Mouse (Mus musculus) G1E (cell line): ENCODE data around the gene Slc26a6. TPM values are rescaled to one million over a fixed set of nuclear protein-coding genes. Genes with fewer than 3 reads are reported as not detected.

Experiments
- ATAC-seq: 2 replicates; pipeline ENCODE4 v1.8.0; 2016; ENCODE audit warnings: mild to moderate bottlenecking; ENCODE audit not compliant: insufficient number of reproducible peaks, poor library complexity, low FRiP score, severe bottlenecking; ENCODE audit errors: extremely low read depth
- DNase-seq: peaks from one replicate; pipeline ENCODE4 v3.0.0; 2012; ENCODE audit warnings: low spot score
- H3K27me3 ChIP-seq: 2 replicates; pipeline ENCODE4 v1.6.1; 2012; ENCODE audit warnings: mild to moderate bottlenecking, low read length, inconsistent platforms; ENCODE audit not compliant: insufficient read depth
- H3K36me3 ChIP-seq: replicated peaks from 2 replicates; pipeline ENCODE3; 2012; ENCODE audit warnings: mild to moderate bottlenecking, inconsistent platforms
- H3K4me1 ChIP-seq: 2 replicates; pipeline ENCODE4 v1.6.1; 2012; ENCODE audit warnings: low read depth, low read length, inconsistent platforms, mixed read lengths; ENCODE audit not compliant: insufficient read depth
- H3K4me3 ChIP-seq: 2 replicates; pipeline ENCODE4 v1.5.1; 2012; ENCODE audit warnings: low read depth, mild to moderate bottlenecking, inconsistent platforms, low read length, moderate library complexity, mixed read lengths
- H3K9me3 ChIP-seq: replicated peaks from 2 replicates; pipeline ENCODE4 v1.6.1; 2012; ENCODE audit warnings: inconsistent platforms
- CTCF ChIP-seq: IDR thresholded peaks from 2 replicates; pipeline ENCODE4 v1.5.1; 2012; ENCODE audit warnings: low read depth, low read length, inconsistent platforms, mixed read lengths
- GATA1 ChIP-seq: IDR thresholded peaks from 2 replicates; pipeline ENCODE4 v1.6.1; 2012; ENCODE audit warnings: borderline replicate concordance, low read length, inconsistent platforms, mixed read lengths
- GATA2 ChIP-seq: IDR thresholded peaks from 2 replicates; pipeline ENCODE4 v1.6.1; 2012; ENCODE audit warnings: low read depth, low read length, inconsistent platforms, borderline replicate concordance
- POLR2AphosphoS5 ChIP-seq: IDR thresholded peaks from 2 replicates; pipeline ENCODE4 v1.6.1; 2012; ENCODE audit warnings: low read depth, low read length, inconsistent platforms; ENCODE audit not compliant: insufficient replicate concordance
- TAL1 ChIP-seq: conservative IDR thresholded peaks from 2 replicates; pipeline ENCODE4 v1.6.1; 2012; ENCODE audit warnings: low read depth, low read length, inconsistent platforms, mixed read lengths
- polyA plus RNA-seq: library from polyadenylated mRNA; stranded (reverse); fragments of >175 nt; gene quantifications from 2 replicates; pipeline ENCODE4 v1.2.3, GENCODE M21; 2012
- total RNA-seq, 2 experiments: library from RNA; stranded (forward) in 1 of 2; stranded (reverse) in 1 of 2; fragments of 200-1000 nt in 1 of 2; fragments of >200 nt in 1 of 2; fragmentation: Nextera tagmentation in 1 of 2; gene quantifications; 2 replicates each; pipeline ENCODE4 v1.2.3; 2014 to 2017

The Slc26a6 gene
- total and polyA plus RNA-seq, 3 experiments, result 2.3 to 3.6 (median 3.5) TPM

DNA sequence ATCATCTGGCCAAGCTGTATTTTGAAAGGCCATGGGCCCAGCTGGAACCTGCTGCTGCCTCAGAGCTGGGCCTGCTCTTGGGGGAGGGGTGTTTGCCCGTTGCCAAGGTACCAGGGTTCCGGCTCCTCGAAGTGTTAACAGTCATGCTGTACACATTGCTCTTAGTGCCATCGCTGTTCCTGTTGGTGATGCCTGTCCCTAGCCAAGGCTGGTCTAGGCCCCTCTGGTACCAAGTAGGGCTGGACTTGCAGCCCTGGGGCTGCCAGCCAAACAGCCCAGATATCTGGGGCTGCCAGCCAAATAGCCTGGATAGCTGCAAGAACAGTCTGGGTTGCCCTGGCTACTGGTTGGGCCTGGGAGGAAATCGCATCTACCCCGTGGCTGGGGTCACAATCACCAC is 61.4 kb downstream of the Slc26a6 start, which contains the start of gene Tmem89:
TSS of gene Tmem89 (plus strand) at position 129 of the 400 bp plus-strand sequence.
- Histone ChIP-seq H3K4me3 (no peak within 1 kb of the TSS), H3K36me3 (no peaks in the 10 kb centered on the region), H3K4me1 (no peaks in the 10 kb centered on the region), H3K9me3 (no peaks in the 10 kb centered on the region), H3K27me3 (peaks cover 20% of the 10 kb centered on the region)
- ATAC-seq (no peak), DNase-seq (no peak)
- no peak for TF ChIP-seq GATA2
- TF ChIP-seq TAL1, result no peak
- no peak for TF ChIP-seq GATA1
- no peak for TF ChIP-seq CTCF
- TF ChIP-seq POLR2AphosphoS5, result no peak

- Histone ChIP-seq H3K9me3 (no peaks in the 10 kb centered on the region), H3K27me3 (peaks cover 31% of the 10 kb centered on the region), H3K36me3 (no peaks in the 10 kb centered on the region), H3K4me1 (no peaks in the 10 kb centered on the region), H3K4me3 (no peak overlapping the region)
- TF ChIP-seq GATA1, result no peak
- no peak for TF ChIP-seq CTCF
- no peak for TF ChIP-seq TAL1
- no peak for TF ChIP-seq POLR2AphosphoS5
- no peak for TF ChIP-seq GATA2
- ATAC-seq, result no peak
- DNase-seq, result no peak
These were observed 72.8 kb downstream of the Slc26a6 start for GRCm38 (mm10) chr9:108925897-108926296.

DNA sequence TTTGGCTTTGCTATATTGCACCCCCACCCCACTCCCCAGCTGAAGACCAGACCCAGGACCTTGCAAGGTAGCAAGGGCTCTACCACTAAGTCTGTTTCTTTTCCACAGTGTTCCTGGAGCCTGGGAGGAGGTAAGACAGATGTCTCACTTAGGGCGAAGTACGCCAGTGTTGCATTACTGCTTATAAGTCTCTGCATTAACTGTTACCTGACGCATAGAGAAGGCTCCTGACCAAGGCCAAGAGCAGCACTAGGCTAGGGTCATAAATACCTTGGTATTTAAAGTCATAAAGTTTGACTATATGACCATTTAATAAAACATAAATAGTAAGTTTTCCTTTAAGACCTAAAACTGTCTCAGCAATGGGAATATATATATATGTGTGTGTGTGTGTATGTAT is 75.3 kb downstream of the Slc26a6 start:
- H3K4me1 ChIP-seq, result no peaks in the 10 kb centered on the region
- no peak for TF ChIP-seq TAL1
- no peak for TF ChIP-seq GATA2
- no peak for TF ChIP-seq POLR2AphosphoS5
- TF ChIP-seq GATA1, result no peak
- TF ChIP-seq CTCF, result no peak
- no peaks in the 10 kb centered on the region for H3K36me3 ChIP-seq
- DNase-seq (no peak), ATAC-seq (no peak)
- no peak overlapping the region for H3K4me3 ChIP-seq
- H3K9me3 ChIP-seq, result no peaks in the 10 kb centered on the region
- peaks cover 26% of the 10 kb centered on the region for H3K27me3 ChIP-seq

GRCm38 (mm10) chr9:108935991-108936390 is 82.9 kb downstream of the Slc26a6 start:
- Histone ChIP-seq H3K4me1 (peaks cover 27% of the 10 kb centered on the region), H3K36me3 (peaks cover 30% of the 10 kb centered on the region), H3K27me3 (no peaks in the 10 kb centered on the region), H3K9me3 (no peaks in the 10 kb centered on the region), H3K4me3 (peak overlapping the region; percentile 100; the same call in 1 of the 2 replicates)
- DNase-seq, result no peak
- no peak for TF ChIP-seq GATA1
- ATAC-seq, result no peak

DNA sequence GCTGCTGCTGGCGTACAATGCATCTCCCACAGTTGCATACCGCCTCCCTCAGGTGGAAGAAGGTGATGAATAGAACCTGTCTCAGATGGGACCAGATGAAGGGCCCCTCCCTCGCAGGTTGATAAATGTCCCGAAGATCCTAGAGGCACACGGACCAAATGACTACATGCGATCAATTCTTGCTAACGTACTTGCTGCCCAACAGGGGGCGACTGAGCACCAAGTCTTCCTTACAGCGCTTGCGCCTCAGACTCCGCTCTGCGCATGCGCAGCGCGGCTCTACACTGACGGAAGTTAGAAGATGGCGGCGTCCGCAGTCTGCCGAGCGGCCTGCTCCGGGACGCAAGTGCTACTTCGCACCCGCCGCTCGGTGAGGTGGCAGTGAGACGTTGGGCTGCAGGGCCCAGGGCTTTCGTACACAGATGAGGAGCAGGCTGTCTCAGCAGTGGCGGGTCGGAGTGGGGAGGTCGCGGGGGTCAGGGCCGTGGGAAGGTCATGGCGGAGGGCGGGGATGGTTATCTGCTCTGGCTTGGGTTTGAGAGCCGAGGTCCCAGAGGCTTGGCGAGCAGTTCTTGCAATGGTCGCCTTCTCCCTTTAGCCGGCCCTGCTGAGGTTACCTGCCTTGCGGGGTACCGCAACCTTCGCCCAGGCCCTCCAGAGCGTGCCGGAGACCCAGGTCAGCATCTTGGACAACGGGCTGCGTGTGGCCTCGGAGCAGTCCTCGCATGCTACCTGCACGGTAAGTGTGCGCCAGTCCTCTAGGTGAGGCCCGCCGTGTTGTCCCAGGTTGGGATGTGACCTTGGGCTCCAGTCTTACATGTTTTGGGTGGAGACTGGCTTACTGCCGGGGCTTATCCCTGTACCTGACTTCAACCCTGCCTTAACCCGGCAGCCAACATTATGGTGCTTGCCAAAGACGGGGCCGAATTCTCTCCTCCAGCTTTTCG is 83.6 kb downstream of the Slc26a6 start, which contains the start of gene Uqcrc1:
TSS of gene Uqcrc1 (plus strand) at position 216 of the 947 bp plus-strand sequence.
- ATAC-seq (peak; percentile 84), DNase-seq (peak; percentile 71)
- no peak for TF ChIP-seq GATA1
- no peak for TF ChIP-seq TAL1
- peak; percentile 72 for TF ChIP-seq CTCF
- Histone ChIP-seq H3K4me1 (peaks cover 32% of the 10 kb centered on the region), H3K4me3 (peak within 1 kb of the TSS; percentile 100), H3K27me3 (no peaks in the 10 kb centered on the region), H3K36me3 (peaks cover 36% of the 10 kb centered on the region), H3K9me3 (no peaks in the 10 kb centered on the region)

DNA sequence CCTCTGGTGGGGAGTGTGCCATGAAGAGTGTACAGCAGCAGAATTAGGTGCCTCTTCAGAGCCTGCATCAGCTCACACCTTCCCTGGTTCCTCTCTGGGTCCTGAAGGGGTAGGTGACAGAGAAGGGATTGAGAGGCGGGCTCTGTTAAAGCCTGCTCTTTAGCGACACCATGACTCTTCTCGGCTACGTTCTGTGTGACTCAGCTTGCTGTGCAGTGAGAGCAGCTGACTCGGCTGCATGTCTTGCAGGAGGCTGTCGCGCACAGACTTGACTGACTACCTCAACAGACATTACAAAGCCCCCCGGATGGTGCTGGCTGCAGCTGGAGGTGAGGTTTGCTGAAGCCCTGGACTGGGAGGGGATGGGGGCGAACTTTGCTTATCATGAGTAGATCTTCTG is 92.0 kb downstream of the Slc26a6 start:
- ATAC-seq (no peak), DNase-seq (no peak)
- Histone ChIP-seq H3K27me3 (no peaks in the 10 kb centered on the region), H3K4me1 (peaks cover 49% of the 10 kb centered on the region), H3K36me3 (peaks cover 93% of the 10 kb centered on the region), H3K4me3 (no peak overlapping the region), H3K9me3 (no peaks in the 10 kb centered on the region)
- TF ChIP-seq GATA1 (no peak), GATA2 (no peak)

- Histone ChIP-seq H3K4me3 (no peak overlapping the region), H3K4me1 (peaks cover 47% of the 10 kb centered on the region), H3K9me3 (no peaks in the 10 kb centered on the region), H3K27me3 (no peaks in the 10 kb centered on the region), H3K36me3 (peaks cover 94% of the 10 kb centered on the region)
- ATAC-seq, result no peak
- TF ChIP-seq CTCF, result no peak
- TF ChIP-seq GATA1, result no peak
- no peak for TF ChIP-seq TAL1
- no peak for TF ChIP-seq GATA2
- no peak for TF ChIP-seq POLR2AphosphoS5
- no peak for DNase-seq
These were observed 92.5 kb downstream of the Slc26a6 start for GRCm38 (mm10) chr9:108945608-108946007.
